Mouse (Mus musculus) gastrocnemius, postnatal 10 days (tissue): ENCODE measurements around the gene BC100530. TPM values are rescaled to one million over a fixed set of nuclear protein-coding genes. Genes with fewer than 3 reads are reported as not detected.
"Not testable (repeated sequence)": the region's sequence is repeated elsewhere in the genome, so short reads cannot be mapped to it uniquely, and the experiment has no call there.

ENCODE experiments used
- DNase-seq: peaks from one replicate; pipeline ENCODE4 v3.0.0; 2021; ENCODE audit warnings: mixed read lengths
- long read RNA-seq, 2 experiments: library from polyadenylated mRNA; stranded (forward); transcript quantifications; one replicate each; pipeline ENCODE4 v2.0.0; 2021
- total RNA-seq, 2 experiments: library from RNA; stranded (reverse); gene quantifications; 2 replicates each; pipeline ENCODE4 v1.2.3; 2021

BC100530 gene
- total RNA-seq = 10 to 100 TPM in 1 of 2 experiments, not detected in 1; 15.7 TPM
- long read RNA-seq, experiment 1, partial matches to known transcripts = 0 of 4 reads
- long read RNA-seq, experiment 1, other reads (novel, unspliced or antisense) = 0 of 4 reads
- long read RNA-seq, experiment 2 = 0 reads

DNA sequence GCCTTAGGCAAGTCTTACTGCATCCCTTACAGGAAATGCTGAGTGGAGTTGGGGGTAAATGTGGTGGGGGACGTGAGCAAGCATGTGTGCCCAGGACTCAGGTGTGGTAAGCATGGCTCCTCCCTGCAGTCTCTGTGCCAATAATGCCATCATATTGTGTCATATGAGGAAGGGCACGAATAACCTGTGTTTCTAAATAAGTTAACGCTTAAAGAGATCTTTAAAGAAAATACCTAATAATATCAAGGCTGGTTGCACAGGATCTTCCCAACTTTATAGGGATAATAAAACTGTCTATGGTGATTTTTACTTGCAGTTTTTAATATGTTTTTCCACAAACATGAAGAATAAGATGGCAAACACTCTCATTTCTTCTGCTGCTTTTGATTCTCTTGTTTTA is at the start of gene BC100530:
BC100530 (minus strand) TSS at position 101 of the 400 bp plus-strand sequence.
- DNase-seq = not testable (repeated sequence)

DNA sequence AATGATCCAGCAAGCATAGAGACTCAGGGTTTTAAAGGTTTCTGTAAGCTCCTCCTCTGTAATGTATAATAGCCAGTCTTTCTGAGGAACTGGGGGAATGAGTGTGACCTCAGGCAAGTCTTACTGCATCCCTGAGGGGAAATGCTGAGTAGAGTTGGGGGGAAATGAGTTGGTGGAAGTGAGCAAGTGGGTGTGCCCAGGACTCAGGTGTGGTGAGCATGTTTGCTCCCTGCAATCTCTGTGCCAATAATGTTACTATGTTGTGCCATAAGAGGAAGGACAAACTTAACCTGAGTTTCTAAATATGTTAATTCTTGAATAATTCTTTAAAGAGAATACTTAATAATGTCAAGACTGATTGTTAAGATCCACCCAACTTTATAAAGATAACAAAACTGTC is 40.8 kb upstream of the BC100530 start, which contains the start of gene Stfa2:
Stfa2 (minus strand) TSS at position 101 of the 400 bp plus-strand sequence.
- no peak for DNase-seq

DNA sequence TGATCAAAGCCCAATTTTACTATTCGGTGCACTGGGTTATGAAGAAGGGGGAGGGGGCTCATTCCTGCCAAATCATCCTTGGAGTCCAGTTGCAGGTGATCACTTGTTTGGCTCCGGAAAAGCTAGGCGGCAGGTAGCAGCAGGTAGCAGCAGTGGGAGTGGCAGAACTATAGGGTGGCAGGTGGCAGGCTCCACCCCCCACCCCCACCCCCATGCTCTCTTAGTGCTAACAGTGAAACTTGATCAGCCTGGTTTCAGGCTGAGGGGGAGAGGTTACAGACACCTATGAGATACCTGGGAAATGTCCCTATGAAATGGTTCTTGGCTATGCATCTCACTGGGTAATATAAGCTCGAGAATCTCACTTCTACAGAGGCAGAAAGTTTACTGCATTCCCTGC is 21.5 kb upstream of the BC100530 start:
- no peak for DNase-seq

DNA sequence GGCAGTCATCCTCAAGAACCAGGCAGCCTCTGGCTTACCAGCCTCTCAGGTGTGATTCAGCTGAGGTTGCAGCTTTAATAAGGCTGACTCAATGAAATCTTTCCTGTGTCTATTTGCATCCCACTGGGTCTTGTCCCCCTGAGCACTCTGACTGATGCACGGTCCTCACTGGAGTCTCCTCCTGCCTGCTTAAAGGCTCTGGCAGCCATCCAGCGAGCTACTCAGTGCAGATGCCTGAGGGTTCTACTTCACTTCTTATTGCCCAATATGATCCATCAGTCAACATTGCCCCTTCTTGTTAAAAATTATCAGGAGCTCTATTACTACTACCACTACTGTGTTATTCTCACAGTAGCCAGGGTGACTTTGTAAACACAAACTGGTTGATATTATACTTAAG is 30.4 kb downstream of the BC100530 start:
- DNase-seq = no peak

DNA sequence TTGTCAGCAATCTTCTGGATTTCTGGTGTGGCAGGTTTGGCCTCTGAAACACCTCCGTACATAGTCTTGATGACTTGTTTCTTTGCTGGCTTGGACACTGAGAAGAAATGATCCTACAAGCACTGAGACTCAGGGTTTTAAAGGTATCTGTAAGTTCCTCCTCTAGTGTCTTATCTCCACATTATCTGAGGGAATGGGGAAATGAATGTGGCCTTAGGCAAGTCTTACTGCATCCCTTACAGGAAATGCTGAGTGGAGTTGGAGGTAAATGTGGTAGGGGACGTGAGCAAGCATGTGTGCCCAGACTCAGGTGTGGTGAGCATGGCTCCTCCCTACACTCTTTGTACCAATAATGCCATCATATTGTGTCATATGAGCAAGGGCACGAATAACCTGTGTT is 33.3 kb downstream of the BC100530 start, which contains the start of gene BC117090:
BC117090 (minus strand) TSS at position 101 of the 400 bp plus-strand sequence.
- no peak for DNase-seq

DNA sequence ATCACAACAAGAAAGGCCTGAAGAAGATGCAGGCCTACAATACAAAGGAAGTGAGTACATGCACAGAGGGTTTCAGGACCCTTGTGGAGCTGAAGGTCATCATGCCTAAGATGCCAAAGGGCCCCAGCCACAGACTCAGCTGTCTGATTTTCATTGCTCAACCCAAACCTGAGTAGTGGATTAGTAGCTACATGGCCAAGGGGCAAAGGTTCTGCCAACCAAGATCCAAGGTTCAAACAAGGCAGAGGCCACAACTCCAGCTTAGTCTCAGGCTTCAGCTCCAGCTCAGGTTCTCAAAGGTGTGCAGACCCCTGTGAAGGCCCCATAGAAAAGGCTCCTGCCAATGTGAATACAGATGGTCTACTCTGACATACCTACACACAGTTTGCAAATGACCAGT is 48.3 kb downstream of the BC100530 start:
- no peak for DNase-seq

DNA sequence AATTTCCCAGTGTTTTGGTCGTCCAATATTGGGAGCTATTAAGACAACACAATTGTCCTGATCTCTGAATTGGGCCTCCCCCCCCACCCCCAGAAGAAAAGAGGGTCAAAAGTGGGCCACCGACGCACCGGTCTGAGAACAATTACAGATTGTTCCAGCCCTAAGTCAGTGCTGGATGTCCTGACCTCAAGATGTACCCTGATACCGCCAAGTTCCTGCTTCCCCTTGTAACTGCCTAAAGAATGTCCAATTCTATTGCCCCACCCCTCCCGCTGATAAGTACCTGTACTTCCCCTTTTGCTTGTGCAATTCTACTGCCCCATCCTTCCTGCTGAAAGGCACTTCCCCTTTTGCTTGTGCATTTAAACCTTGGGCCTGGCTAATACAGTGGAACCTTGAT is 51.4 kb downstream of the BC100530 start:
- not testable (repeated sequence) for DNase-seq

Other genes with a start within 250 kb of the BC100530 start
- gene Csta1, start 236.5 kb downstream of the BC100530 start, total RNA-seq = not detected
- 1 to 10 TPM in 1 of 2 experiments, not detected in 1; 7.2 TPM for gene Stfa2l1, start 210.9 kb downstream of the BC100530 start, total RNA-seq
- 10 to 100 TPM in 1 of 2 experiments, not detected in 1; 11.8 TPM for gene Gm5483, start 183.5 kb downstream of the BC100530 start, total RNA-seq
- gene Gm5416, start 157.3 kb downstream of the BC100530 start, total RNA-seq = not detected
- gene 2010005H15Rik, start 146.3 kb downstream of the BC100530 start, total RNA-seq = 1 to 10 TPM in 1 of 2 experiments, not detected in 1; 1.3 TPM
- gene Stfa1, start 90.8 kb downstream of the BC100530 start, total RNA-seq = 10 to 100 TPM in 1 of 2 experiments, not detected in 1; 10.4 TPM
- not detected for gene BC117090, start 33.4 kb downstream of the BC100530 start, total RNA-seq
- gene Stfa2, start 40.7 kb upstream of the BC100530 start, total RNA-seq = 1 to 10 TPM in 1 of 2 experiments, not detected in 1; 6.0 TPM
- gene Stfa3, start 87.6 kb upstream of the BC100530 start, total RNA-seq = 1 to 10 TPM in 1 of 2 experiments, not detected in 1; 5.9 TPM
- gene Casr, start 194.4 kb upstream of the BC100530 start, total RNA-seq = under 1 TPM; 0.14 to 0.16 TPM